Mouse (Mus musculus) testis, postnatal 10 days (tissue): ENCODE results near the gene Clrn3.
A peak's percentile ranks its signal among the peaks of the same experiment; 100 is the strongest.

Experiments used
- DNase-seq: peaks from one replicate; pipeline ENCODE4 v3.0.0; 2021; ENCODE audit warnings: low spot score

Clrn3 gene

GRCm38 (mm10) chr7:135487423-135487822 lies 41.0 kb downstream of the Clrn3 start:
- DNase-seq: peak; percentile 84

GRCm38 (mm10) chr7:135486645-135487382 lies 41.6 kb downstream of the Clrn3 start:
- peak; percentile 32 for DNase-seq

- peak; percentile 50 for DNase-seq
Observed at GRCm38 (mm10) chr7:135485796-135486410, 42.6 kb downstream of the Clrn3 start.

GRCm38 (mm10) chr7:135485116-135485795 lies 43.2 kb downstream of the Clrn3 start:
- DNase-seq: peak; percentile 23

- DNase-seq: no peak
Observed at GRCm38 (mm10) chr7:135484341-135484740, 44.1 kb downstream of the Clrn3 start.

GRCm38 (mm10) chr7:135483751-135484150 lies 44.7 kb downstream of the Clrn3 start:
- DNase-seq: no peak

GRCm38 (mm10) chr7:135481150-135481549 lies 47.3 kb downstream of the Clrn3 start:
- DNase-seq: peak; percentile 18

- peak; percentile 36 for DNase-seq
Observed at GRCm38 (mm10) chr7:135479912-135480311, 48.5 kb downstream of the Clrn3 start.

- no peak for DNase-seq
Observed at GRCm38 (mm10) chr7:135479322-135479880, 49.1 kb downstream of the Clrn3 start.

GRCm38 (mm10) chr7:135477256-135477655 lies 51.2 kb downstream of the Clrn3 start:
- no peak for DNase-seq

- no peak for DNase-seq
Observed at GRCm38 (mm10) chr7:135475981-135476380, 52.5 kb downstream of the Clrn3 start.

GRCm38 (mm10) chr7:135470319-135470718 lies 58.1 kb downstream of the Clrn3 start:
- DNase-seq: no peak

GRCm38 (mm10) chr7:135468631-135469030 lies 59.8 kb downstream of the Clrn3 start:
- DNase-seq: no peak

GRCm38 (mm10) chr7:135465293-135465692 lies 63.2 kb downstream of the Clrn3 start:
- DNase-seq: no peak

- DNase-seq: peak; percentile 76
Observed at GRCm38 (mm10) chr7:135464689-135465259, 63.7 kb downstream of the Clrn3 start.
